Mouse (Mus musculus) spleen, adult 2 months (tissue): ENCODE measurements around the gene Gm7697.
"Not testable (repeated sequence)": the region's sequence is repeated elsewhere in the genome, so short reads cannot be mapped to it uniquely, and the experiment has no call there.

ENCODE experiments used
- CTCF ChIP-seq: fragments of 200-500 bp; IDR thresholded peaks from 2 replicates; pipeline ENCODE4 v1.5.1; 2011; ENCODE audit warnings: mild to moderate bottlenecking, inconsistent platforms; ENCODE audit not compliant: insufficient read depth, insufficient read length, insufficient replicate concordance; ENCODE audit errors: extremely low read depth
- POLR2A ChIP-seq: fragments of 200-500 bp; IDR thresholded peaks from 2 replicates; pipeline ENCODE4 v1.6.1; 2011; ENCODE audit warnings: low read depth, low read length, inconsistent platforms

DNA sequence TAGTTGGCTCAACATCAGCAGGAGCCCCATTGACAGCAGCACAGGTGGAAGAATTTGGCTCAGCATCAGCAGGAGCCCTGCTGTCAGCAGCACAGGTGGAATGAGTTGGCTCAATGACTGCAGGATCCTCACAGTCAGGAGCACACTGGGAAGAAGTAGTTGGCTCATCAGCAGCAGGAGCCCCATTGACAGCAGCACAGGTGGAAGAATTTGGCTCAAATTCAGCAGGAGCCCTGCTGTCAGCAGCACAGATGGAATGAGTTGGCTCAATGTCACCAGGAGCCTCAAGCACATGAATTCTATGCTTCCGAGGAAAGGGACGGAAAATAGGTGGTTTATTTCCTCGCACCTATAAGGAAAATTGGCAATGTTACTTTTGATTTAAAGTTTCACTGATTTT, 47.8 kb downstream of the Gm7697 start:
- not testable (repeated sequence) for TF ChIP-seq CTCF, POLR2A
